Mouse (Mus musculus): ENCODE measurements at regions not wholly inside any gene's neighbourhood (a gene's known extent, or its start where the extent isn't known, plus 50 kb on each side); places are given as distances from the start of the nearest gene placed in this dataset.

- 89% methylated on average over 5 of the region's 5 CpGs for WGBS
- Histone ChIP-seq H3K4me1 (ENCODE audit: control insufficient read depth, insufficient read depth, low read length) (peaks cover 36% of the 10 kb centered on the region), H3K4me3 (ENCODE audit: insufficient read depth, low read depth, low read length) (no peak overlapping the region), H3K27ac (ENCODE audit: insufficient read depth, low read depth, low read length) (no peak overlapping the region)
- no peak for TF ChIP-seq POLR2A (IDR thresholded peaks at IDR 0.05; ENCODE audit: insufficient read depth, low read depth, low read length)
- TF ChIP-seq CTCF (IDR thresholded peaks at IDR 0.05; ENCODE audit: insufficient read depth, low read depth, low read length): no peak
Observed at GRCm38 (mm10) chr11:117538732-117539131, 54.6 kb downstream of the Gm11733 start.

GRCm38 (mm10) chr11:117540609-117541008 is 56.4 kb downstream of the Gm11733 start:
- Histone ChIP-seq H3K4me1 (ENCODE audit: control insufficient read depth, insufficient read depth, low read length) (peaks cover 31% of the 10 kb centered on the region), H3K27ac (ENCODE audit: insufficient read depth, low read depth, low read length) (no peak overlapping the region), H3K4me3 (ENCODE audit: insufficient read depth, low read depth, low read length) (no peak overlapping the region)
- WGBS: 66% methylated on average over 5 of the region's 5 CpGs
- no peak for TF ChIP-seq CTCF (IDR thresholded peaks at IDR 0.05; ENCODE audit: insufficient read depth, low read depth, low read length)
- no peak for TF ChIP-seq POLR2A (IDR thresholded peaks at IDR 0.05; ENCODE audit: insufficient read depth, low read depth, low read length)

GRCm38 (mm10) chr11:117541205-117541884 is 57.2 kb downstream of the Gm11733 start:
- peaks cover 28% of the 10 kb centered on the region for H3K4me1 ChIP-seq (ENCODE audit: control insufficient read depth, insufficient read depth, low read length)
- no peak overlapping the region for H3K27ac ChIP-seq (ENCODE audit: insufficient read depth, low read depth, low read length)
- no peak overlapping the region for H3K4me3 ChIP-seq (ENCODE audit: insufficient read depth, low read depth, low read length)
- WGBS: 34% methylated on average over 6 of the region's 6 CpGs
- TF ChIP-seq POLR2A (IDR thresholded peaks at IDR 0.05; ENCODE audit: insufficient read depth, low read depth, low read length): no peak
- TF ChIP-seq CTCF (IDR thresholded peaks at IDR 0.05; ENCODE audit: insufficient read depth, low read depth, low read length): no peak

DNA sequence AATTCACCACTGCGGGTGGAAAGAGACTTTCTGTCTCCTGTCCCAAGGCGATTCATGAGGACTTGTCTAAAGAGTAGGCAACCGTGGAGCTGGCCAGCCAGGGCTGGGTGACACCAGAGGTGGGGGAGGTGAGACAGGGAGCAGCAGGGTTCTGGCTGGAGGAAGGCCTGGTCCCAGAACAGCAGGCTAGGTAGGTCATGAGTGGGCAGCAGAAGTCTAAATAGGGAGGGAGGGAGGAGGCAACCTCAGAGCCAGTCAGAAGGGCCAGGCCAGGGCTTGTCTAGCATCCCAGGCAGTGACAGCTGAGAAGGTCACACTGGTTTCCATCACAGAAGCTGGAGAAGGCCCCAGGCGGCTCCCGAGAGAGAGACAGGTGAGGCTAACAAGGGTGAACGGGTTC is 59.0 kb downstream of the Gm11733 start:
- WGBS: 72% methylated on average over 6 of the region's 6 CpGs
- H3K4me1 ChIP-seq (ENCODE audit: control insufficient read depth, insufficient read depth, low read length): peaks cover 21% of the 10 kb centered on the region
- no peak overlapping the region for H3K27ac ChIP-seq (ENCODE audit: insufficient read depth, low read depth, low read length)
- H3K4me3 ChIP-seq (ENCODE audit: insufficient read depth, low read depth, low read length): no peak overlapping the region
- no peak for TF ChIP-seq CTCF (IDR thresholded peaks at IDR 0.05; ENCODE audit: insufficient read depth, low read depth, low read length)
- TF ChIP-seq POLR2A (IDR thresholded peaks at IDR 0.05; ENCODE audit: insufficient read depth, low read depth, low read length): no peak

DNA sequence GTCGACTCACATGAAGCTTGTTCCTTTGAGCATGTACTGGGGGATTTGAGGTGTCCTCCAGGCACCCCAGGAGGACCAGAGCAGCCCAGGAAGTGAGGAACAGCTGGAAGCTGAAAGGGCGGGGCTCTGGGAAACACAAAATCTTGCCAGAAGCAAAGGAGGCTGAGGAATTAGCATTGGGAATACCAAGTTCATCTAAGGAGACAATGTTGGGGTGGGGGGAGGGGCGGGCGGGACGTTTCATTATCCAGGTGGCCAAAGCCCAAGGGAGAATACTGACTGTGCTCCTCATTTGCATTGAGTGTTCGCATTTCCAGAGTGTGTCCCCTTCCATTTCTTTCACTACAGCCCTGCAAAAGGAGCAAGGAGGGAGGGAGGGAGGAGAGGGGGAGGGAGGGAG is 60.3 kb downstream of the Gm11733 start:
- TF ChIP-seq CTCF (IDR thresholded peaks at IDR 0.05; ENCODE audit: insufficient read depth, low read depth, low read length) (no peak), POLR2A (IDR thresholded peaks at IDR 0.05; ENCODE audit: insufficient read depth, low read depth, low read length) (no peak)
- Histone ChIP-seq H3K27ac (ENCODE audit: insufficient read depth, low read depth, low read length) (no peak overlapping the region), H3K4me1 (ENCODE audit: control insufficient read depth, insufficient read depth, low read length) (peaks cover 21% of the 10 kb centered on the region), H3K4me3 (ENCODE audit: insufficient read depth, low read depth, low read length) (no peak overlapping the region)
- 36% methylated on average over 6 of the region's 6 CpGs for WGBS

DNA sequence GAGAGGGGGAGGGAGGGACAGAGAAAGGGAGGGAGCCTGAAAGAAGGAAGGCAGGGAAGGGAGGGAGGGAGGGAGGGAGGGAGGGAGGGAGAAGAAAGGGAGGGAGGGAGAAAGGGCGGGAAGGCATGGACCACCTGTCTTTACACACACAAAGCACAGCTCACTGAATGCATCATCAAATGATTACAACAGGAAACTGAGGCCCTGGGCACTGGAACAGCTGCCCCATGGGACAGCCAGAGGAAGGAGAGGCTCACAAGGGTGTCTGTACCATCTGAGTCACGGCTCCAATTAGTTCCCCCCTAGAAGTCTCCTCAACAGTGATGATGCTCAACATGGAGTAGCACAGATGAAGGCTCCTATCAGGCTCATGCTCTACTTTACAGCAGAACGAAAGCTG is 60.8 kb downstream of the Gm11733 start:
- H3K27ac ChIP-seq (ENCODE audit: insufficient read depth, low read depth, low read length): no peak overlapping the region
- no peak overlapping the region for H3K4me3 ChIP-seq (ENCODE audit: insufficient read depth, low read depth, low read length)
- WGBS: 82% methylated on average over 3 of the region's 3 CpGs
- H3K4me1 ChIP-seq (ENCODE audit: control insufficient read depth, insufficient read depth, low read length): peaks cover 21% of the 10 kb centered on the region
- TF ChIP-seq CTCF (IDR thresholded peaks at IDR 0.05; ENCODE audit: insufficient read depth, low read depth, low read length) (no peak), POLR2A (IDR thresholded peaks at IDR 0.05; ENCODE audit: insufficient read depth, low read depth, low read length) (no peak)

DNA sequence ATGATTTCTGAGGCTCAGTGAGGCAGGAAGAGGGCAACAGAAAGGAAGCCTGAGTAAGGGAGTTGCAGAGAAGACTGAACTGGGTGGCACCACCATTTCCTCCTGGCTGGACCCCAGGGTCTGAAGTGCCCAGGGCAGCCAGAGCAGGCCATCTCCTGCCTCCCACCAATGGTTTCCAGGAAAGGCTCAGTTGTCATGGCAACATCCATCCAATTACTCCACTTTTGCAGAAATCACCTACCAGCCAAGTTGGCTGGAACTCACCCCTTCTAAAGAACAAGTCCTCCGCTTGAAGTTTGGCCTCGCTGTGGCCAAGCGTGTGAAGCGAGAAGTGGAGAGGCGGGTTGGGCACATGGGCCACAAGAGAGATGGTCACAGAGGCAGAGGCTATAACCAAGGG is 67.8 kb downstream of the Gm11733 start:
- no peak for TF ChIP-seq CTCF (IDR thresholded peaks at IDR 0.05; ENCODE audit: insufficient read depth, low read depth, low read length)
- TF ChIP-seq POLR2A (IDR thresholded peaks at IDR 0.05; ENCODE audit: insufficient read depth, low read depth, low read length): no peak
- WGBS: 79% methylated on average over 5 of the region's 5 CpGs
- H3K27ac ChIP-seq (ENCODE audit: insufficient read depth, low read depth, low read length): no peak overlapping the region

DNA sequence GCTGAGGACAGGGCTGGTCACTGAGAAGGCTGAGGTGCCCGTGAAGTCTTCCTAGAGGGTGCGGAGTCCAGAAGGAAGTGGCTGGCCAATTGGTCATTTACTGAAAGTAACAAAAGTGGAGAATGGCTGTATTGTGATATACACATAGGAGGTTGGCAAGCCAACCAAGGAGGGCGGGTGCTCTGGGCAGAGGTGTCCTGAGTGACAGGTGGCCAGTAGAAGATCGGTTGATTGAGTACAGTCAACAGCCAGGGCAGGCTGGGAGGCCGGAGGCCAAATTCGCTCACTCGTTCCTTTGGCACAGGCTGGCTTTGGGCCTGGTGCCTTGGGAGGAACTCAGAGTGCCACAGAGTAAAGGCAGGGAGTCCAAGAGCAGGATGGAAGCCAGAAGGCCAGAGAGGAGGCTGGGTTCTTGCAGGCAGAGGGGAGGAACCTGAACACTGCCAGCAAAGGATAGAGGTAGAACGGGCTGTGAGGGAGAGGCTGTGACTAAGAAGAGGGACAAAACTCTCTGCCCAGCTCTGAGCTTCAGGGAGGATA is 68.3 kb downstream of the Gm11733 start:
- 76% methylated on average over 8 of the region's 8 CpGs for WGBS
- Histone ChIP-seq H3K4me3 (ENCODE audit: insufficient read depth, low read depth, low read length) (no peak overlapping the region), H3K4me1 (ENCODE audit: control insufficient read depth, insufficient read depth, low read length) (peaks cover 8% of the 10 kb centered on the region; the same call in 1 of the 2 replicates), H3K27ac (ENCODE audit: insufficient read depth, low read depth, low read length) (no peak overlapping the region)
- no peak for TF ChIP-seq CTCF (IDR thresholded peaks at IDR 0.05; ENCODE audit: insufficient read depth, low read depth, low read length)
- no peak for TF ChIP-seq POLR2A (IDR thresholded peaks at IDR 0.05; ENCODE audit: insufficient read depth, low read depth, low read length)

More for the DNA sequence above, 67.8 kb downstream of the Gm11733 start:
- H3K4me1 ChIP-seq (ENCODE audit: control insufficient read depth, insufficient read depth, low read length): peaks cover 8% of the 10 kb centered on the region; the same call in 1 of the 2 replicates
- no peak overlapping the region for H3K4me3 ChIP-seq (ENCODE audit: insufficient read depth, low read depth, low read length)

GRCm38 (mm10) chr11:117554111-117554510 is 69.9 kb downstream of the Gm11733 start:
- Histone ChIP-seq H3K4me1 (ENCODE audit: control insufficient read depth, insufficient read depth, low read length) (peaks cover 8% of the 10 kb centered on the region; the same call in 1 of the 2 replicates), H3K27ac (ENCODE audit: insufficient read depth, low read depth, low read length) (no peak overlapping the region), H3K4me3 (ENCODE audit: insufficient read depth, low read depth, low read length) (no peak overlapping the region)
- TF ChIP-seq POLR2A (IDR thresholded peaks at IDR 0.05; ENCODE audit: insufficient read depth, low read depth, low read length): no peak
- no peak for TF ChIP-seq CTCF (IDR thresholded peaks at IDR 0.05; ENCODE audit: insufficient read depth, low read depth, low read length)
- 84% methylated on average over 10 of the region's 10 CpGs for WGBS
